Mouse (Mus musculus): ENCODE measurements at regions not wholly inside any gene's neighbourhood (a gene's known extent, or its start where the extent isn't known, plus 50 kb on each side); places are given as distances from the start of the nearest gene placed in this dataset.

- Histone ChIP-seq H3K4me1 (ENCODE audit: insufficient read depth) (no peaks in the 10 kb centered on the region), H3K36me3 (ENCODE audit: insufficient read depth) (no peaks in the 10 kb centered on the region), H3K4me3 (ENCODE audit: low read depth, low read length) (no peak overlapping the region), H3K4me2 (ENCODE audit: low read depth) (no peak overlapping the region), H3K27me3 (ENCODE audit: insufficient read depth, low read length) (no peaks in the 10 kb centered on the region), H3K9ac (no peak overlapping the region), H3K27ac (ENCODE audit: low read depth, low read length) (no peak overlapping the region), H3K9me3 (ENCODE audit: low read length) (no peaks in the 10 kb centered on the region)
- 57% methylated on average over 5 of the region's 5 CpGs for WGBS
- ATAC-seq (no peak), DNase-seq (no peak)
- no peak for TF ChIP-seq CTCF (IDR thresholded peaks at IDR 0.05; ENCODE audit: low read depth)
Observed at GRCm38 (mm10) chr11:90132579-90132978, 54.9 kb upstream of the Gm45716 start.

- Histone ChIP-seq H3K9me3 (ENCODE audit: low read length) (no peaks in the 10 kb centered on the region), H3K36me3 (ENCODE audit: insufficient read depth) (no peaks in the 10 kb centered on the region), H3K27ac (ENCODE audit: low read depth, low read length) (no peak overlapping the region), H3K9ac (no peak overlapping the region), H3K27me3 (ENCODE audit: insufficient read depth, low read length) (no peaks in the 10 kb centered on the region), H3K4me3 (ENCODE audit: low read depth, low read length) (no peak overlapping the region), H3K4me2 (ENCODE audit: low read depth) (no peak overlapping the region), H3K4me1 (ENCODE audit: insufficient read depth) (no peaks in the 10 kb centered on the region)
- WGBS, result 90% methylated on average over 7 of the region's 7 CpGs
- DNase-seq, result no peak
- TF ChIP-seq CTCF (IDR thresholded peaks at IDR 0.05; ENCODE audit: low read depth), result no peak
- no peak for ATAC-seq
Observed at GRCm38 (mm10) chr11:90136307-90136706, 51.2 kb upstream of the Gm45716 start.

Measured in forebrain, postnatal 0 days (tissue).